Mouse (Mus musculus): Measurements from ENCODE around the gene Snx29. TPM values are rescaled to one million over a fixed set of nuclear protein-coding genes. Genes with fewer than 3 reads are reported as not detected.

Snx29 gene
- polyA plus RNA-seq, 1 experiment from 2014 or later = 6.1 TPM

GRCm38 (mm10) chr16:11729111-11729510 lies 406.4 kb downstream of the Snx29 start:
- Histone ChIP-seq H3K27ac (no peak overlapping the region), H3K27me3 (no peaks in the 10 kb centered on the region), H3K9me3 (replicated peaks) (no peaks in the 10 kb centered on the region), H3K4me1 (replicated peaks) (no peaks in the 10 kb centered on the region), H3K36me3 (no peaks in the 10 kb centered on the region), H3K4me2 (no peak overlapping the region), H3K9ac (no peak overlapping the region), H3K4me3 (no peak overlapping the region)
- 56% methylated on average over 6 of the region's 6 CpGs for WGBS
- ATAC-seq (replicated peaks; ENCODE audit: insufficient number of reproducible peaks, insufficient read depth, low FRiP score, low read depth) = no peak

GRCm38 (mm10) chr16:11729815-11730214 lies 407.1 kb downstream of the Snx29 start:
- Histone ChIP-seq H3K4me2 (no peak overlapping the region), H3K27me3 (no peaks in the 10 kb centered on the region), H3K27ac (no peak overlapping the region), H3K4me1 (replicated peaks) (no peaks in the 10 kb centered on the region), H3K36me3 (no peaks in the 10 kb centered on the region), H3K9me3 (replicated peaks) (no peaks in the 10 kb centered on the region), H3K9ac (no peak overlapping the region), H3K4me3 (no peak overlapping the region)
- 78% methylated on average over 5 of the region's 5 CpGs for WGBS
- no peak for ATAC-seq (replicated peaks; ENCODE audit: insufficient number of reproducible peaks, insufficient read depth, low FRiP score, low read depth)

- H3K9me3 ChIP-seq (replicated peaks) = no peaks in the 10 kb centered on the region
- H3K4me3 ChIP-seq = no peak overlapping the region
- H3K4me2 ChIP-seq = no peak overlapping the region
- no peaks in the 10 kb centered on the region for H3K4me1 ChIP-seq (replicated peaks)
- no peaks in the 10 kb centered on the region for H3K36me3 ChIP-seq
- H3K27ac ChIP-seq = no peak overlapping the region
- no peak overlapping the region for H3K9ac ChIP-seq
- 68% methylated on average over 5 of the region's 5 CpGs for whole genome bisulfite sequencing
- no peak for ATAC-seq (replicated peaks; ENCODE audit: insufficient number of reproducible peaks, insufficient read depth, low FRiP score, low read depth)
- no peaks in the 10 kb centered on the region for H3K27me3 ChIP-seq
These were observed 408.4 kb downstream of the Snx29 start for GRCm38 (mm10) chr16:11731014-11731535.

GRCm38 (mm10) chr16:11738341-11738740 lies 415.6 kb downstream of the Snx29 start:
- Histone ChIP-seq H3K9me3 (replicated peaks) (no peaks in the 10 kb centered on the region), H3K27ac (no peak overlapping the region), H3K4me1 (replicated peaks) (no peaks in the 10 kb centered on the region), H3K9ac (no peak overlapping the region), H3K36me3 (no peaks in the 10 kb centered on the region), H3K27me3 (no peaks in the 10 kb centered on the region), H3K4me3 (no peak overlapping the region), H3K4me2 (no peak overlapping the region)
- no peak for ATAC-seq (replicated peaks; ENCODE audit: insufficient number of reproducible peaks, insufficient read depth, low FRiP score, low read depth)
- WGBS = 49% methylated on average over 7 of the region's 7 CpGs

- WGBS = 64% methylated on average over 5 of the region's 5 CpGs
- no peak overlapping the region for H3K27ac ChIP-seq
These were observed 419.2 kb downstream of the Snx29 start for GRCm38 (mm10) chr16:11741951-11742350.

GRCm38 (mm10) chr16:11742351-11742750 lies 419.6 kb downstream of the Snx29 start:
- 77% methylated on average over 7 of the region's 7 CpGs for WGBS
- no peak for ATAC-seq (replicated peaks; ENCODE audit: insufficient number of reproducible peaks, insufficient read depth, low FRiP score, low read depth)
- H3K9me3 ChIP-seq (replicated peaks) = no peaks in the 10 kb centered on the region

More at GRCm38 (mm10) chr16:11741951-11742350, 419.2 kb downstream of the Snx29 start:
- no peak overlapping the region for H3K4me2 ChIP-seq
- ATAC-seq (replicated peaks; ENCODE audit: insufficient number of reproducible peaks, insufficient read depth, low FRiP score, low read depth) = no peak
- H3K9me3 ChIP-seq (replicated peaks) = no peaks in the 10 kb centered on the region
- H3K9ac ChIP-seq = no peak overlapping the region
- no peak overlapping the region for H3K4me3 ChIP-seq
- no peaks in the 10 kb centered on the region for H3K27me3 ChIP-seq
- H3K36me3 ChIP-seq = no peaks in the 10 kb centered on the region
- H3K4me1 ChIP-seq (replicated peaks) = no peaks in the 10 kb centered on the region

GRCm38 (mm10) chr16:11743013-11743412 lies 420.3 kb downstream of the Snx29 start:
- H3K9me3 ChIP-seq (replicated peaks) = no peaks in the 10 kb centered on the region
- H3K4me3 ChIP-seq = no peak overlapping the region
- no peak overlapping the region for H3K9ac ChIP-seq
- no peak overlapping the region for H3K27ac ChIP-seq
- ATAC-seq (replicated peaks; ENCODE audit: insufficient number of reproducible peaks, insufficient read depth, low FRiP score, low read depth) = no peak
- H3K36me3 ChIP-seq = no peaks in the 10 kb centered on the region
- H3K4me1 ChIP-seq (replicated peaks) = no peaks in the 10 kb centered on the region
- H3K27me3 ChIP-seq = no peaks in the 10 kb centered on the region
- H3K4me2 ChIP-seq = no peak overlapping the region
- WGBS = 62% methylated on average over 3 of the region's 3 CpGs

More at GRCm38 (mm10) chr16:11742351-11742750, 419.6 kb downstream of the Snx29 start:
- no peak overlapping the region for H3K4me2 ChIP-seq
- no peak overlapping the region for H3K9ac ChIP-seq
- no peak overlapping the region for H3K27ac ChIP-seq
- H3K4me3 ChIP-seq = no peak overlapping the region
- H3K4me1 ChIP-seq (replicated peaks) = no peaks in the 10 kb centered on the region
- H3K27me3 ChIP-seq = no peaks in the 10 kb centered on the region
- no peaks in the 10 kb centered on the region for H3K36me3 ChIP-seq

GRCm38 (mm10) chr16:11743724-11744123 lies 421.0 kb downstream of the Snx29 start:
- H3K4me2 ChIP-seq = no peak overlapping the region
- H3K27ac ChIP-seq = no peak overlapping the region
- WGBS = 69% methylated on average over 4 of the region's 4 CpGs
- no peak for ATAC-seq (replicated peaks; ENCODE audit: insufficient number of reproducible peaks, insufficient read depth, low FRiP score, low read depth)
- no peaks in the 10 kb centered on the region for H3K36me3 ChIP-seq
- H3K9ac ChIP-seq = no peak overlapping the region
- H3K27me3 ChIP-seq = no peaks in the 10 kb centered on the region
- H3K4me1 ChIP-seq (replicated peaks) = no peaks in the 10 kb centered on the region
- H3K9me3 ChIP-seq (replicated peaks) = no peaks in the 10 kb centered on the region
- no peak overlapping the region for H3K4me3 ChIP-seq

GRCm38 (mm10) chr16:11746036-11746435 lies 423.3 kb downstream of the Snx29 start:
- no peak for ATAC-seq (replicated peaks; ENCODE audit: insufficient number of reproducible peaks, insufficient read depth, low FRiP score, low read depth)
- H3K9me3 ChIP-seq (replicated peaks) = no peaks in the 10 kb centered on the region
- WGBS = 82% methylated on average over 2 of the region's 2 CpGs
- H3K9ac ChIP-seq = no peak overlapping the region
- H3K36me3 ChIP-seq = no peaks in the 10 kb centered on the region
- no peaks in the 10 kb centered on the region for H3K27me3 ChIP-seq
- no peak overlapping the region for H3K4me2 ChIP-seq
- H3K4me3 ChIP-seq = no peak overlapping the region
- no peaks in the 10 kb centered on the region for H3K4me1 ChIP-seq (replicated peaks)
- H3K27ac ChIP-seq = no peak overlapping the region

- Histone ChIP-seq H3K9me3 (replicated peaks) (no peaks in the 10 kb centered on the region), H3K27ac (no peak overlapping the region), H3K36me3 (no peaks in the 10 kb centered on the region), H3K27me3 (no peaks in the 10 kb centered on the region), H3K4me1 (replicated peaks) (no peaks in the 10 kb centered on the region), H3K4me3 (no peak overlapping the region), H3K4me2 (no peak overlapping the region), H3K9ac (no peak overlapping the region)
- ATAC-seq (replicated peaks; ENCODE audit: insufficient number of reproducible peaks, insufficient read depth, low FRiP score, low read depth) = no peak
- WGBS = 86% methylated on average over 5 of the region's 5 CpGs
These were observed 425.2 kb downstream of the Snx29 start for GRCm38 (mm10) chr16:11747867-11748266.

GRCm38 (mm10) chr16:11749111-11749510 lies 426.4 kb downstream of the Snx29 start:
- no peak for ATAC-seq (replicated peaks; ENCODE audit: insufficient number of reproducible peaks, insufficient read depth, low FRiP score, low read depth)
- H3K27ac ChIP-seq = no peak overlapping the region
- WGBS = 79% methylated on average over 3 of the region's 3 CpGs
- H3K36me3 ChIP-seq = no peaks in the 10 kb centered on the region
- no peak overlapping the region for H3K4me2 ChIP-seq
- H3K9me3 ChIP-seq (replicated peaks) = no peaks in the 10 kb centered on the region
- H3K4me1 ChIP-seq (replicated peaks) = no peaks in the 10 kb centered on the region
- no peak overlapping the region for H3K4me3 ChIP-seq
- no peak overlapping the region for H3K9ac ChIP-seq
- no peaks in the 10 kb centered on the region for H3K27me3 ChIP-seq

- no peak overlapping the region for H3K9ac ChIP-seq
- no peaks in the 10 kb centered on the region for H3K4me1 ChIP-seq (replicated peaks)
- H3K9me3 ChIP-seq (replicated peaks) = no peaks in the 10 kb centered on the region
- H3K36me3 ChIP-seq = no peaks in the 10 kb centered on the region
- no peak for ATAC-seq (replicated peaks; ENCODE audit: insufficient number of reproducible peaks, insufficient read depth, low FRiP score, low read depth)
- no peak overlapping the region for H3K27ac ChIP-seq
- no peak overlapping the region for H3K4me2 ChIP-seq
- H3K27me3 ChIP-seq = no peaks in the 10 kb centered on the region
- no peak overlapping the region for H3K4me3 ChIP-seq
These were observed 427.9 kb downstream of the Snx29 start for GRCm38 (mm10) chr16:11750605-11751004.

Data from heart, embryonic 15.5 days (tissue).